Mouse (Mus musculus) kidney, embryonic 14.5 days (tissue): ENCODE measurements around the gene Loxl3. TPM values are rescaled to one million over a fixed set of nuclear protein-coding genes. Genes with fewer than 3 reads are reported as not detected.

Experiments
- ATAC-seq: fragments of 200-750 bp; cut with Nextera tagmentation; 2 replicates; pipeline ENCODE4 v1.8.0; 2017; ENCODE audit warnings: moderate number of reproducible peaks, mild to moderate bottlenecking, moderate TSS enrichment, moderate library complexity; ENCODE audit not compliant: low FRiP score, low TSS enrichment
- H3K27ac ChIP-seq: fragments of 300-500 bp; sonication (generic); 2 replicates; pipeline ENCODE4 v1.5.1; 2014; ENCODE audit warnings: low read depth, mild to moderate bottlenecking, low read length, moderate library complexity, mixed read lengths
- H3K27me3 ChIP-seq: fragments of 300-500 bp; sonication (generic); 2 replicates; pipeline ENCODE4 v1.6.1; 2014; ENCODE audit warnings: mild to moderate bottlenecking, low read length; ENCODE audit not compliant: control insufficient read depth, insufficient read depth
- H3K36me3 ChIP-seq: fragments of 300-500 bp; sonication (generic); 2 replicates; pipeline ENCODE4 v1.6.1; 2014; ENCODE audit warnings: low read length, mixed read lengths; ENCODE audit not compliant: control insufficient read depth, insufficient read depth
- H3K4me1 ChIP-seq: fragments of 300-500 bp; sonication (generic); 2 replicates; pipeline ENCODE4 v1.6.1; 2014; ENCODE audit warnings: low read length, mixed read lengths; ENCODE audit not compliant: control insufficient read depth, insufficient read depth
- H3K4me2 ChIP-seq: fragments of 300-500 bp; sonication (generic); replicated peaks from 2 replicates; pipeline ENCODE4 v1.6.1; 2014; ENCODE audit warnings: low read depth, mild to moderate bottlenecking, low read length
- H3K4me3 ChIP-seq: fragments of 300-500 bp; sonication (generic); 2 replicates; pipeline ENCODE4 v1.5.1; 2014; ENCODE audit warnings: mild to moderate bottlenecking, low read length
- H3K9ac ChIP-seq: fragments of 300-500 bp; sonication (generic); 2 replicates; pipeline ENCODE4 v1.6.1; 2014; ENCODE audit warnings: low read depth, mild to moderate bottlenecking, low read length, moderate library complexity
- H3K9me3 ChIP-seq: fragments of 300-500 bp; sonication (generic); 2 replicates; pipeline ENCODE4 v1.6.1; 2016; ENCODE audit warnings: low read length; ENCODE audit not compliant: control insufficient read depth
- WGBS: fragments of 180-500 bp; shearing (Covaris S2); extraction: QIAGEN DNeasy Blood & Tissue Kit; methylation state at CpG from one replicate; pipeline ENCODE4 v1.1.7; 2014; 5-methylcytosine and 5-hydroxymethylcytosine counted together
- polyA plus RNA-seq: library from polyadenylated mRNA; unstranded; fragments of >200 nt; fragmentation: Nextera tagmentation; extraction: Ambion mirVana; gene quantifications from 2 replicates; pipeline ENCODE4 v1.2.1, GENCODE M21; 2014

Loxl3 gene
- polyA plus RNA-seq, 1 experiment from 2014 or later: 14.3 TPM

- Histone ChIP-seq H3K9ac (0 out of 2 replicates have a peak overlapping the region, but pooled peaks have one; percentile 2), H3K27ac (no peak overlapping the region), H3K36me3 (peaks cover 18% of the 10 kb centered on the region), H3K4me3 (no peak overlapping the region), H3K4me1 (peaks cover 23% of the 10 kb centered on the region), H3K4me2 (no peak overlapping the region), H3K9me3 (no peaks in the 10 kb centered on the region), H3K27me3 (peaks cover 9% of the 10 kb centered on the region)
- no peak for ATAC-seq
- 92% methylated on average over 5 of the region's 5 CpGs for WGBS
Observed at GRCm38 (mm10) chr6:83080210-83080609, 46.2 kb downstream of the Loxl3 start.

- no peak overlapping the region for H3K9ac ChIP-seq
- peaks cover 23% of the 10 kb centered on the region; the same call in 1 of the 2 replicates for H3K27me3 ChIP-seq
- peaks cover 18% of the 10 kb centered on the region for H3K36me3 ChIP-seq
- ATAC-seq: no peak
- H3K4me2 ChIP-seq: no peak overlapping the region
- no peak overlapping the region for H3K27ac ChIP-seq
- no peaks in the 10 kb centered on the region for H3K9me3 ChIP-seq
- no peak overlapping the region for H3K4me3 ChIP-seq
- peaks cover 48% of the 10 kb centered on the region for H3K4me1 ChIP-seq
- 13% methylated on average over 5 of the region's 5 CpGs for WGBS
Observed at GRCm38 (mm10) chr6:83083497-83083896, 49.5 kb downstream of the Loxl3 start.

- H3K4me1 ChIP-seq: peaks cover 41% of the 10 kb centered on the region
Observed at GRCm38 (mm10) chr6:83084477-83084876, 50.5 kb downstream of the Loxl3 start.

GRCm38 (mm10) chr6:83086121-83087035 is 52.4 kb downstream of the Loxl3 start, which contains the start of gene Lbx2:
Gene Lbx2 (plus strand): TSS chr6:83086367.
- ATAC-seq: peak; percentile 28; the same call in 1 of the 2 replicates
- peaks cover 37% of the 10 kb centered on the region for H3K4me1 ChIP-seq
- peak within 1 kb of the TSS; percentile 45; the same call in 1 of the 2 replicates for H3K9ac ChIP-seq
- peaks cover 27% of the 10 kb centered on the region; the same call in 1 of the 2 replicates for H3K27me3 ChIP-seq
- 2% methylated on average over 42 of the region's 42 CpGs for WGBS
- H3K9me3 ChIP-seq: no peaks in the 10 kb centered on the region
- peak within 1 kb of the TSS; percentile 33 for H3K4me3 ChIP-seq
- no peak within 1 kb of the TSS for H3K27ac ChIP-seq
- H3K4me2 ChIP-seq: peak within 1 kb of the TSS; percentile 49
- H3K36me3 ChIP-seq: peaks cover 2% of the 10 kb centered on the region; the same call in 1 of the 2 replicates

More at GRCm38 (mm10) chr6:83084477-83084876, 50.5 kb downstream of the Loxl3 start:
- Histone ChIP-seq H3K27me3 (peaks cover 27% of the 10 kb centered on the region; the same call in 1 of the 2 replicates), H3K36me3 (peaks cover 18% of the 10 kb centered on the region), H3K9ac (0 out of 2 replicates have a peak overlapping the region, but pooled peaks have one; percentile 1), H3K4me2 (peak overlapping the region; percentile 21), H3K9me3 (no peaks in the 10 kb centered on the region), H3K27ac (peak overlapping the region; percentile 44; the same call in 1 of the 2 replicates), H3K4me3 (no peak overlapping the region)
- 6% methylated on average over 6 of the region's 6 CpGs for WGBS
- peak; percentile 43 for ATAC-seq

GRCm38 (mm10) chr6:83087205-83087925 is 53.4 kb downstream of the Loxl3 start:
- peaks cover 37% of the 10 kb centered on the region for H3K4me1 ChIP-seq
- ATAC-seq: no peak
- H3K9me3 ChIP-seq: no peaks in the 10 kb centered on the region
- H3K27me3 ChIP-seq: peaks cover 27% of the 10 kb centered on the region; the same call in 1 of the 2 replicates
- peak overlapping the region; percentile 2; the same call in 1 of the 2 replicates for H3K9ac ChIP-seq
- H3K27ac ChIP-seq: no peak overlapping the region
- peak overlapping the region; percentile 33 for H3K4me3 ChIP-seq
- 2% methylated on average over 47 of the region's 47 CpGs for WGBS
- 0 out of 2 replicates have a peak, but pooled peaks cover 2% of the 10 kb centered on the region for H3K36me3 ChIP-seq
- H3K4me2 ChIP-seq: peak overlapping the region; percentile 49

GRCm38 (mm10) chr6:83087926-83088260 is 53.9 kb downstream of the Loxl3 start:
- H3K4me3 ChIP-seq: peak overlapping the region; percentile 33; the same call in 1 of the 2 replicates
- peak overlapping the region; percentile 2; the same call in 1 of the 2 replicates for H3K9ac ChIP-seq
- peaks cover 41% of the 10 kb centered on the region for H3K4me1 ChIP-seq
- 0 out of 2 replicates have a peak, but pooled peaks cover under 1% of the 10 kb centered on the region for H3K36me3 ChIP-seq
- peaks cover 27% of the 10 kb centered on the region; the same call in 1 of the 2 replicates for H3K27me3 ChIP-seq
- peak overlapping the region; percentile 49 for H3K4me2 ChIP-seq
- no peak for ATAC-seq
- no peaks in the 10 kb centered on the region for H3K9me3 ChIP-seq
- H3K27ac ChIP-seq: no peak overlapping the region
- 22% methylated on average over 9 of the region's 9 CpGs for WGBS

GRCm38 (mm10) chr6:83092416-83093127 is 58.6 kb downstream of the Loxl3 start:
- Histone ChIP-seq H3K4me3 (no peak overlapping the region), H3K9me3 (no peaks in the 10 kb centered on the region; the same call in 1 of the 2 replicates), H3K4me2 (no peak overlapping the region), H3K4me1 (peaks cover 10% of the 10 kb centered on the region; the same call in 1 of the 2 replicates), H3K9ac (no peak overlapping the region), H3K27ac (no peak overlapping the region), H3K36me3 (no peaks in the 10 kb centered on the region), H3K27me3 (peaks cover 12% of the 10 kb centered on the region; the same call in 1 of the 2 replicates)
- whole genome bisulfite sequencing: 35% methylated on average over 6 of the region's 6 CpGs
- ATAC-seq: no peak

- Histone ChIP-seq H3K4me3 (no peak overlapping the region), H3K4me2 (no peak overlapping the region), H3K27me3 (no peaks in the 10 kb centered on the region), H3K9me3 (no peaks in the 10 kb centered on the region; the same call in 1 of the 2 replicates), H3K4me1 (0 out of 2 replicates have a peak, but pooled peaks cover 5% of the 10 kb centered on the region), H3K9ac (no peak overlapping the region), H3K27ac (no peak overlapping the region), H3K36me3 (no peaks in the 10 kb centered on the region)
- ATAC-seq: no peak
- 53% methylated on average over 6 of the region's 6 CpGs for WGBS
Observed at GRCm38 (mm10) chr6:83095968-83096367, 62.0 kb downstream of the Loxl3 start.
